Mouse (Mus musculus): ENCODE results near the gene Arl15. TPM values are rescaled to one million over a fixed set of nuclear protein-coding genes. Genes with fewer than 3 reads are reported as not detected.

Gene Arl15
- polyA plus RNA-seq, 1 experiment from 2014 or later, result 6.7 TPM

GRCm38 (mm10) chr13:113850431-113851034 is 56.2 kb downstream of the Arl15 start:
- no peaks in the 10 kb centered on the region for H3K9me3 ChIP-seq (replicated peaks)
- WGBS, result 31% methylated on average over 8 of the region's 8 CpGs
- H3K4me1 ChIP-seq (replicated peaks), result peaks cover 22% of the 10 kb centered on the region
- no peak overlapping the region for H3K27ac ChIP-seq
- no peaks in the 10 kb centered on the region for H3K27me3 ChIP-seq
- no peaks in the 10 kb centered on the region; the same call in 1 of the 2 replicates for H3K36me3 ChIP-seq
- H3K4me2 ChIP-seq, result no peak overlapping the region
- ATAC-seq (replicated peaks; ENCODE audit: insufficient number of reproducible peaks, insufficient read depth, low FRiP score, low read depth), result 0 out of 2 replicates have a peak, but pooled peaks have one; percentile 63
- H3K9ac ChIP-seq, result no peak overlapping the region
- no peak overlapping the region for H3K4me3 ChIP-seq

- ATAC-seq (replicated peaks; ENCODE audit: insufficient number of reproducible peaks, insufficient read depth, low FRiP score, low read depth), result no peak
- no peak overlapping the region for H3K4me2 ChIP-seq
- H3K27me3 ChIP-seq, result no peaks in the 10 kb centered on the region
- WGBS, result 72% methylated on average over 13 of the region's 13 CpGs
- H3K9ac ChIP-seq, result no peak overlapping the region
- H3K4me3 ChIP-seq, result no peak overlapping the region
- no peaks in the 10 kb centered on the region; the same call in 1 of the 2 replicates for H3K36me3 ChIP-seq
- H3K9me3 ChIP-seq (replicated peaks), result no peaks in the 10 kb centered on the region
- peak overlapping the region; percentile 36; the same call in 1 of the 2 replicates for H3K27ac ChIP-seq
- peaks cover 22% of the 10 kb centered on the region for H3K4me1 ChIP-seq (replicated peaks)
Observed at GRCm38 (mm10) chr13:113851602-113852375, 57.5 kb downstream of the Arl15 start.

DNA sequence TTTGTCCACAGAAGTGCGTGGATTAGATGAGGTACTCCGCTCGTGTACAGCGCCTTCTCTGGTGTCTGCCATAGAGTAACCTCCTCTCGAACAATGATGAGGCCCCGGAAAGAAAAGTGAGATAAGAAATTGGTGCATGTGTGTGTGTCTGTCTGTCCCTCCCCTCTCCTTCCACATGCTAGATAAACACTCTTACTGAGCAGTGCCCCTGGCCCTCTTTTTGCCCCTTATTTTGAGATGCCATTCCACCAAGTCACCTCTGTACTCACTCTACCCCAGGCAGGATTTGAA is 58.0 kb downstream of the Arl15 start:
- no peaks in the 10 kb centered on the region; the same call in 1 of the 2 replicates for H3K36me3 ChIP-seq
- no peak overlapping the region for H3K4me3 ChIP-seq
- 87% methylated on average over 6 of the region's 6 CpGs for WGBS
- H3K9ac ChIP-seq, result no peak overlapping the region
- peaks cover 22% of the 10 kb centered on the region for H3K4me1 ChIP-seq (replicated peaks)
- H3K27me3 ChIP-seq, result no peaks in the 10 kb centered on the region
- no peaks in the 10 kb centered on the region for H3K9me3 ChIP-seq (replicated peaks)
- no peak overlapping the region; the same call in 1 of the 2 replicates for H3K27ac ChIP-seq
- H3K4me2 ChIP-seq, result no peak overlapping the region
- no peak for ATAC-seq (replicated peaks; ENCODE audit: insufficient number of reproducible peaks, insufficient read depth, low FRiP score, low read depth)

DNA sequence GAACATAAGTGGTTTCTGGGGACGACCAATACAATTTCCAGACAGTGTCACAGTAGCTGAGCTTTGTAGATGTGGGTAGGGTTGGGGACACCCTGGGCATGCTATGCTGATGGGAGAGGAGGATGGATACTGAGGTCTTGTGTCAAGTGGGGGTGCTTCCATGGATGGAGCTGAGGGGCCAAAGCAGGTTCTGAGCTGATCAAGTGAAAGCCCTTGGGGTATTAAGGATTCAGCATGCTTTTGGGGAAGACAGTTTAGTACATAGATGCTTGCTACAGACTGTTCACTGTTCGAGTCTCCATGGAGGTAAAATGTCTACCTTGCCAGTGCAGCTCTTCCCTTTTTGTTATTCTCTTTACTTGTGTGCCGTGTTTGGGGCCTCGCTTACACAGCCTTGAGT is 59.8 kb downstream of the Arl15 start:
- Histone ChIP-seq H3K4me2 (no peak overlapping the region), H3K4me3 (no peak overlapping the region), H3K27me3 (no peaks in the 10 kb centered on the region), H3K4me1 (replicated peaks) (peaks cover 28% of the 10 kb centered on the region), H3K9me3 (replicated peaks) (no peaks in the 10 kb centered on the region), H3K9ac (no peak overlapping the region), H3K27ac (no peak overlapping the region), H3K36me3 (no peaks in the 10 kb centered on the region; the same call in 1 of the 2 replicates)
- WGBS, result 76% methylated on average over 4 of the region's 4 CpGs
- no peak for ATAC-seq (replicated peaks; ENCODE audit: insufficient number of reproducible peaks, insufficient read depth, low FRiP score, low read depth)

- peaks cover 31% of the 10 kb centered on the region for H3K4me1 ChIP-seq (replicated peaks)
- no peaks in the 10 kb centered on the region for H3K9me3 ChIP-seq (replicated peaks)
- 0 out of 2 replicates have a peak overlapping the region, but pooled peaks have one; percentile 49 for H3K27ac ChIP-seq
Observed at GRCm38 (mm10) chr13:113854551-113855312, 60.4 kb downstream of the Arl15 start.

DNA sequence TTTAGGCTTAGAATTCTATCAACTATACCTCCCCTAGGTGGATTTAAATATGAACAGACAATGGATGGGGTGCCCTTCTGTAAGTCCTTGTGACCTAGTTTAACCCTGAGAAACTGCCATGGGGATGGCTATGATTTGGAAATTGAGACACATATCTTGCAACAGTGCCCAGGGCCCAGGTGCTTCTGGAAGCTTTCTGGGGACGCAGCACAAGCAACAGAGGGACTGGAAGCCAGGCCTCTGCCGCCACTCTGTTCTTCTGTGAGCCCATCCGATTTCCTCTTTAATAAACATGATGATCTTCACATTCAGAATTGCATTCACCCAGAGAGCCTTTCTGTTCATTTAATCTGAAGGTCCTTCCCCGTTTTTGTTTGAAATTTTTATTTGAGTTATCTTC is 62.6 kb downstream of the Arl15 start:
- H3K4me3 ChIP-seq, result no peak overlapping the region
- H3K36me3 ChIP-seq, result no peaks in the 10 kb centered on the region
- no peaks in the 10 kb centered on the region for H3K27me3 ChIP-seq
- H3K4me1 ChIP-seq (replicated peaks), result peaks cover 24% of the 10 kb centered on the region
- no peak overlapping the region for H3K4me2 ChIP-seq
- 80% methylated on average over 4 of the region's 4 CpGs for WGBS
- H3K9me3 ChIP-seq (replicated peaks), result no peaks in the 10 kb centered on the region
- no peak overlapping the region for H3K9ac ChIP-seq
- ATAC-seq (replicated peaks; ENCODE audit: insufficient number of reproducible peaks, insufficient read depth, low FRiP score, low read depth), result no peak
- H3K27ac ChIP-seq, result no peak overlapping the region

More at GRCm38 (mm10) chr13:113854551-113855312, 60.4 kb downstream of the Arl15 start:
- no peak for ATAC-seq (replicated peaks; ENCODE audit: insufficient number of reproducible peaks, insufficient read depth, low FRiP score, low read depth)
- Histone ChIP-seq H3K9ac (no peak overlapping the region), H3K4me3 (no peak overlapping the region), H3K4me2 (no peak overlapping the region), H3K27me3 (no peaks in the 10 kb centered on the region), H3K36me3 (no peaks in the 10 kb centered on the region; the same call in 1 of the 2 replicates)
- 52% methylated on average over 13 of the region's 13 CpGs for WGBS

GRCm38 (mm10) chr13:113858667-113859391 is 64.5 kb downstream of the Arl15 start:
- no peaks in the 10 kb centered on the region for H3K9me3 ChIP-seq (replicated peaks)
- no peaks in the 10 kb centered on the region for H3K36me3 ChIP-seq
- H3K4me2 ChIP-seq, result peak overlapping the region; percentile 5; the same call in 1 of the 2 replicates
- H3K4me1 ChIP-seq (replicated peaks), result peaks cover 24% of the 10 kb centered on the region
- no peak for ATAC-seq (replicated peaks; ENCODE audit: insufficient number of reproducible peaks, insufficient read depth, low FRiP score, low read depth)
- no peak overlapping the region for H3K27ac ChIP-seq
- 37% methylated on average over 13 of the region's 13 CpGs for WGBS
- no peaks in the 10 kb centered on the region for H3K27me3 ChIP-seq
- H3K9ac ChIP-seq, result no peak overlapping the region
- H3K4me3 ChIP-seq, result no peak overlapping the region

DNA sequence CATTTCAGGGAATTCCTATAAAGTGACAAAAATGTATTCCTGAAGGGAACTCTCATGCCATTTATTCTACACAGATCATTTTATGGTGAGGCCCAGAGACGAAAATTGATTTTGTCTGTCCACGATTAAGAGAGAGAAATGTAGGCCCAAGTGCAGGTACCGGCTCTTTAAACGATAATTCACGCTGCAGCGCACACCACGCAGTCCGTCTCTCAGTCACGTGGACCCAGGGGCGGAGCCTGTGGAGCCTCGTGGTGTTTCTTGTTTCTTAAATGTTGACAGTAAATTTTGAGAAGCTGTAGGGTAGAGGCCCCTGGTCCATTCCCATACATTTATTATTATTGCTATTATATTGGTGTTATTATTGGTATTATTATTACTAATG is 65.1 kb downstream of the Arl15 start:
- Histone ChIP-seq H3K36me3 (no peaks in the 10 kb centered on the region), H3K4me1 (replicated peaks) (peaks cover 24% of the 10 kb centered on the region), H3K4me3 (no peak overlapping the region), H3K9me3 (replicated peaks) (no peaks in the 10 kb centered on the region), H3K9ac (no peak overlapping the region), H3K27me3 (no peaks in the 10 kb centered on the region), H3K27ac (no peak overlapping the region), H3K4me2 (peak overlapping the region; percentile 5; the same call in 1 of the 2 replicates)
- 79% methylated on average over 11 of the region's 11 CpGs for WGBS
- ATAC-seq (replicated peaks; ENCODE audit: insufficient number of reproducible peaks, insufficient read depth, low FRiP score, low read depth), result no peak

GRCm38 (mm10) chr13:113860816-113861215 is 66.5 kb downstream of the Arl15 start:
- H3K4me3 ChIP-seq, result no peak overlapping the region
- no peak overlapping the region for H3K4me2 ChIP-seq
- no peak overlapping the region for H3K27ac ChIP-seq
- 80% methylated on average over 4 of the region's 4 CpGs for WGBS
- ATAC-seq (replicated peaks; ENCODE audit: insufficient number of reproducible peaks, insufficient read depth, low FRiP score, low read depth), result no peak
- peaks cover 19% of the 10 kb centered on the region for H3K4me1 ChIP-seq (replicated peaks)
- H3K9ac ChIP-seq, result no peak overlapping the region
- H3K9me3 ChIP-seq (replicated peaks), result no peaks in the 10 kb centered on the region
- H3K27me3 ChIP-seq, result no peaks in the 10 kb centered on the region
- H3K36me3 ChIP-seq, result no peaks in the 10 kb centered on the region

DNA sequence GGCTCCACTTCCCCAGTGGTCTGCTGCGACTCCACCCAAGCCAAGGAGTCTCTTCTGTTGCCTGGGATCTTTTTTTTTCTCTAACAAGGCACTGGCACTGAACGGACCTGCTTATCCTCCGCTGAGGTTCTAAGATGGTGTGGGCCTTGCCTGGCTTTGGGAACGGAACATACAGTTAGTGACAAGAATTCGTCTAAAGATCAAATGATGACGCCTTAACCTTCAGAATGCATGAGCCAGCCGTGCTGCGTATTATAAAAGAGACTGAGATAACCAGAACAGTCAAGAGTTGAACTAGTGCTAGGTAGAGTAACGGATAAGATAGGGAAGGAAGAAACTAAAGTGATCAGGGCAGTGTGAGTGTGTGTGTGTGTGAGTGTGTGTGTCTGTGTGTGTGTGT is 66.9 kb downstream of the Arl15 start:
- H3K36me3 ChIP-seq, result no peaks in the 10 kb centered on the region
- H3K9me3 ChIP-seq (replicated peaks), result no peaks in the 10 kb centered on the region
- ATAC-seq (replicated peaks; ENCODE audit: insufficient number of reproducible peaks, insufficient read depth, low FRiP score, low read depth), result no peak
- no peak overlapping the region for H3K9ac ChIP-seq
- no peak overlapping the region for H3K4me2 ChIP-seq
- WGBS, result 73% methylated on average over 9 of the region's 9 CpGs
- no peaks in the 10 kb centered on the region for H3K27me3 ChIP-seq
- peaks cover 19% of the 10 kb centered on the region for H3K4me1 ChIP-seq (replicated peaks)
- H3K4me3 ChIP-seq, result no peak overlapping the region
- H3K27ac ChIP-seq, result no peak overlapping the region

GRCm38 (mm10) chr13:113862951-113863350 is 68.6 kb downstream of the Arl15 start:
- H3K4me1 ChIP-seq (replicated peaks), result peaks cover 19% of the 10 kb centered on the region
- WGBS, result 71% methylated on average over 10 of the region's 10 CpGs

More at GRCm38 (mm10) chr13:113862951-113863350, 68.6 kb downstream of the Arl15 start:
- Histone ChIP-seq H3K27ac (no peak overlapping the region), H3K4me2 (no peak overlapping the region), H3K4me3 (no peak overlapping the region), H3K9me3 (replicated peaks) (no peaks in the 10 kb centered on the region), H3K27me3 (no peaks in the 10 kb centered on the region), H3K36me3 (no peaks in the 10 kb centered on the region), H3K9ac (no peak overlapping the region)
- no peak for ATAC-seq (replicated peaks; ENCODE audit: insufficient number of reproducible peaks, insufficient read depth, low FRiP score, low read depth)
